In the genomic region with DNA sequence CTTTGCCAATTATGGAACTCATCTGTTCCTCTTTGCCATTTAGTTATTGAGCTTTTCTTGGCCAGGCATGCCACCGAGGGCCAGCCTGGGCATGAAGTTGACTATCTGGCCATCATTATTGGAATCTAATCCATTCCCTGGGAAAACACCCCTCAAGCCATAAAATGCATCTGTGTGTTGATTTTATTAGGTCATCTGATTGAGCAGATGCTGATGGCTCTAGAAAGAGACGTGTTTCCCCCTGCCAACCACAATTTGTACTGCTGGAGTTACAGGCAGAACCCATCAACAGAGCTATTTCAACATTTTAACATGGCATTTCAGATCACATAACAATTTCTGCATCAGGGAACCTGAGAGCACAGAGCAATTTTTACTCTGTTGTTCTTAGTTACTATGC, we compare ENCODE assay signal across 25 mouse cellular contexts.
"Had no signal": no experiment of that assay in that cellular context is flagged by ENCODE, and none has a peak within 500 bp of the region (broad histone marks: within the 10 kb centered on the region; RNA-seq: fewer than 3 reads in every experiment).

No protein-coding gene starts in this region.

- H3K4me3 ChIP-seq: gastrocnemius, adult 2 months; heart, adult 2 months; heart, embryonic 13.5 days; heart, embryonic 15.5 days; hindbrain, embryonic 13.5 days; hindbrain, embryonic 15.5 days; kidney, embryonic 15.5 days; limb, embryonic 13.5 days; limb, embryonic 15.5 days; liver, embryonic 12.5 days had no signal

- DNase-seq: gastrocnemius, adult 2 months; gastrocnemius, postnatal 10 days; gastrocnemius, postnatal 25 days; heart, adult 11 months; heart, adult 2 months; heart, postnatal 14 days; heart, postnatal 36 days; kidney, adult 11 months; kidney, adult 2 months; kidney, adult 9 months; kidney, postnatal 14 days; kidney, postnatal 36 days; layer of hippocampus, adult 9-11 months; layer of hippocampus, postnatal 36 days; left cerebral cortex, postnatal 4 days had no signal

- H3K27ac ChIP-seq: gastrocnemius, adult 2 months; heart, adult 2 months; heart, embryonic 13.5 days; heart, embryonic 15.5 days; hindbrain, embryonic 13.5 days; hindbrain, embryonic 15.5 days; hindbrain, postnatal 0 days; kidney, embryonic 15.5 days; kidney, postnatal 0 days; limb, embryonic 13.5 days; limb, embryonic 15.5 days; liver, embryonic 12.5 days had no signal
